Mouse (Mus musculus) myocyte (in vitro differentiated cells): ENCODE measurements at regions not wholly inside any gene's neighbourhood (a gene's known extent, or its start where the extent isn't known, plus 50 kb on each side); places are given as distances from the start of the nearest gene placed in this dataset.
A peak's percentile ranks its signal among the peaks of the same experiment; 100 is the strongest.

Experiments used
- H3K27me3 ChIP-seq: one replicate; pipeline ENCODE4 v1.6.1; 2011; ENCODE audit not compliant: control insufficient read depth, insufficient read depth, insufficient read length
- H3K36me3 ChIP-seq: one replicate; pipeline ENCODE4 v1.6.1; 2011; ENCODE audit not compliant: control insufficient read depth, insufficient read depth
- H3K4me2 ChIP-seq: one replicate; pipeline ENCODE4 v1.6.1; 2011; ENCODE audit warnings: low read depth, control low read depth
- H3K4me3 ChIP-seq: one replicate; pipeline ENCODE4 v1.5.1; 2011; ENCODE audit warnings: mild to moderate bottlenecking, control low read depth, moderate library complexity
- H3K79me2 ChIP-seq: one replicate; pipeline ENCODE4 v1.6.1; 2011; ENCODE audit not compliant: control insufficient read depth, insufficient read depth
- H3ac ChIP-seq: one replicate; pipeline ENCODE4 v1.6.1; 2011; ENCODE audit not compliant: control insufficient read depth, insufficient read length
- CEBPB ChIP-seq: IDR thresholded peaks from 2 replicates; pipeline ENCODE4 v1.6.1; 2011; ENCODE audit warnings: mild to moderate bottlenecking, moderate library complexity; ENCODE audit not compliant: poor library complexity, insufficient read depth, severe bottlenecking
- E2F4 ChIP-seq: IDR thresholded peaks from one replicate; pipeline ENCODE4 v1.6.1; 2011; ENCODE audit warnings: mild to moderate bottlenecking, control low read depth, moderate library complexity; ENCODE audit not compliant: insufficient read depth
- MAX ChIP-seq: IDR thresholded peaks from one replicate; pipeline ENCODE4 v1.6.1; 2011; ENCODE audit warnings: low read depth, mild to moderate bottlenecking, control low read depth
- MYOD1 ChIP-seq, 3 experiments: IDR thresholded peaks; one replicate each; pipeline ENCODE4 v1.6.1; 2011; ENCODE audit warnings: control low read depth in 2 of 3, low read depth in 2 of 3, mild to moderate bottlenecking in 2 of 3, moderate library complexity in 1 of 3; ENCODE audit not compliant: insufficient read length in 2 of 3, control insufficient read depth in 1 of 3
- MYOG ChIP-seq, 3 experiments: IDR thresholded peaks; one replicate each; pipeline ENCODE4 v1.6.1; 2011; ENCODE audit warnings: control low read depth in 2 of 3, low read depth in 2 of 3, mild to moderate bottlenecking in 2 of 3; ENCODE audit not compliant: insufficient read length in 2 of 3, control insufficient read depth in 1 of 3, insufficient read depth in 1 of 3
- POLR2A ChIP-seq: IDR thresholded peaks from one replicate; pipeline ENCODE4 v1.6.1; 2011; ENCODE audit warnings: low read depth, mild to moderate bottlenecking, control low read depth, moderate library complexity; ENCODE audit not compliant: insufficient read length
- POLR2AphosphoS2 ChIP-seq: IDR thresholded peaks from one replicate; pipeline ENCODE4 v1.6.1; 2011; ENCODE audit warnings: low read depth, control low read depth; ENCODE audit not compliant: insufficient read length
- REST ChIP-seq: IDR thresholded peaks from one replicate; pipeline ENCODE4 v1.6.1; 2011; ENCODE audit warnings: mild to moderate bottlenecking, control low read depth, moderate library complexity; ENCODE audit not compliant: insufficient read depth, insufficient read length
- SRF ChIP-seq: IDR thresholded peaks from one replicate; pipeline ENCODE4 v1.6.1; 2011; ENCODE audit warnings: low read depth; ENCODE audit not compliant: control insufficient read depth, insufficient read length
- TCF12 ChIP-seq: IDR thresholded peaks from one replicate; pipeline ENCODE4 v1.6.1; 2011; ENCODE audit warnings: mild to moderate bottlenecking, control low read depth; ENCODE audit not compliant: poor library complexity, insufficient read depth, severe bottlenecking
- TCF3 ChIP-seq: IDR thresholded peaks from one replicate; pipeline ENCODE4 v1.6.1; 2011; ENCODE audit warnings: low read depth, control low read depth; ENCODE audit not compliant: insufficient read length
- USF1 ChIP-seq: IDR thresholded peaks from one replicate; pipeline ENCODE4 v1.6.1; 2011; ENCODE audit warnings: low read depth, mild to moderate bottlenecking, control low read depth, moderate library complexity

DNA sequence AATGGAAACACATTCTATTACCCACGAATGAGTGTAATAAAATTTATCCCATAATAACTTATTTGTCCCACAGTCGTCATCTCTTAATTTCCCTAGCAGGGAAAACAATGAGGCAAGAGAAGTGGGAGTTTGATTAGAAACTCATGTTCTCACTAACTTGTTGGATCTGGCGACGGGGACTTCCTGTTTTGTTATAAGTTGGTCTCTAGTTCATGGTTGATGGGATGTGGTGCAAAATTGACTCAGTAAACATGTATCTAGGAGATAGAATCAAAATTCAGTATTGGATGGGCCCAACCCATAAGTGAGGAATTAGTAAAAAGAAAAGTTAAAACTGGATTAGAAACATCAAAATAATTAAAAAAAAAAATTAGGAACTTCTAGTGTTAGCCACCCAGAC is 227.5 kb downstream of the Gm5426 start:
- TF ChIP-seq POLR2A = no peak
- TF ChIP-seq MAX = no peak
- TF ChIP-seq TCF12 = no peak
- no peak for TF ChIP-seq TCF3
- TF ChIP-seq MYOD1 (IDR thresholded peaks at IDR 0.05; ENCODE audit: control insufficient read depth in 1 of 3, insufficient read length in 2 of 3, low read depth in 2 of 3) = no peak
- no peak for TF ChIP-seq REST
- TF ChIP-seq POLR2AphosphoS2 = no peak
- TF ChIP-seq CEBPB = no peak
- TF ChIP-seq SRF = no peak
- H3ac ChIP-seq = no peak overlapping the region
- H3K79me2 ChIP-seq = no peaks in the 10 kb centered on the region
- H3K4me2 ChIP-seq = no peak overlapping the region
- H3K27me3 ChIP-seq = no peaks in the 10 kb centered on the region
- no peak overlapping the region for H3K4me3 ChIP-seq
- H3K36me3 ChIP-seq = no peaks in the 10 kb centered on the region

DNA sequence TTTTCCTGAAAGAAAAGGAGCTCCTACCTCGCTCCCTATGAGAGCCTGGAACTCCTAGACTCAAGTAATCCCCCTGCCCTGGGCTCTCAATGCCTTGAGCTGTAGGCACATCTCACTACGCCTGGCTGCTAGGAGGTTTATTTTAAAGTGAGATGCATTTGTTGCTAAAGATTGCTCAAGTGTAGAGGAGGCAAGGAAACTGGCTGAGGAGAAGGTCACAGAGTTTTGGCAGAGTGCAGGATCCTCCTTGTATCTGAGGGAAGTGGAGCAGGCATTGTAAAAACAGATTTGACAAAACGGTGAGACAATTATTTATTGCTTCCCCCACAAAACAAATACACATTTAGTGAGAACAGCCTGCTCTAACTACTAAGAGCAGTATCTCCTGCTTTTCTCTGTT is 228.7 kb downstream of the Gm5426 start:
- Histone ChIP-seq H3K4me3 (no peak overlapping the region), H3ac (no peak overlapping the region), H3K79me2 (no peaks in the 10 kb centered on the region), H3K36me3 (no peaks in the 10 kb centered on the region), H3K4me2 (no peak overlapping the region), H3K27me3 (no peaks in the 10 kb centered on the region)
- TF ChIP-seq USF1 (no peak), REST (no peak), MYOD1 (IDR thresholded peaks at IDR 0.05; ENCODE audit: control insufficient read depth in 1 of 3, insufficient read length in 2 of 3, low read depth in 2 of 3) (no peak), MYOG (IDR thresholded peaks at IDR 0.05; ENCODE audit: control insufficient read depth in 1 of 3, insufficient read depth in 1 of 3, insufficient read length in 2 of 3, low read depth in 2 of 3) (no peak), POLR2A (no peak), TCF3 (no peak), SRF (no peak), E2F4 (no peak)

DNA sequence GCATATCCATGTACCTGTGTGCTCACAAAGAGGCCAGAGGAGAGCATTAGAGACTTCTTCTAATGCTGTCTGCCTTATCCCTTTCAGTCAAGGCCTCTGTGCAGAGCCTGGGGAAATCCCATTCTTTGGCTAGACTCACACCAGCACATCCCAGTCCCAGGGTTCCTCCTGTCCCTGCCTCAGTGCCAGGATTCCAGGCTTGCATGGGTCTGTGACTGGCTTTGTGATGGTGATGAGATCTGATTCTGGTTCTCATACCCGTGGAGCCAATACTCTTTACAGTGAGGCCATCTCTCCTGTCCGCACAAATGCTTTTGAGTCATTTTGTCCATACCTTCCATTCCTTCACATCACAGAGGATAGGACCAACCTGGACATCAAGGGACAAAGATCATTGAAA is 230.5 kb downstream of the Gm5426 start:
- H3K27me3 ChIP-seq = no peaks in the 10 kb centered on the region
- no peak overlapping the region for H3K4me2 ChIP-seq
- H3ac ChIP-seq = no peak overlapping the region
- H3K4me3 ChIP-seq = no peak overlapping the region
- TF ChIP-seq SRF (no peak), TCF12 (no peak), MAX (no peak), REST (no peak), CEBPB (no peak), POLR2AphosphoS2 (no peak), TCF3 (no peak), MYOG (IDR thresholded peaks at IDR 0.05; ENCODE audit: control insufficient read depth in 1 of 3, insufficient read depth in 1 of 3, insufficient read length in 2 of 3, low read depth in 2 of 3) (no peak), POLR2A (no peak), USF1 (no peak), E2F4 (no peak), MYOD1 (IDR thresholded peaks at IDR 0.05; ENCODE audit: control insufficient read depth in 1 of 3, insufficient read length in 2 of 3, low read depth in 2 of 3) (no peak)
- no peaks in the 10 kb centered on the region for H3K79me2 ChIP-seq
- H3K36me3 ChIP-seq = no peaks in the 10 kb centered on the region

DNA sequence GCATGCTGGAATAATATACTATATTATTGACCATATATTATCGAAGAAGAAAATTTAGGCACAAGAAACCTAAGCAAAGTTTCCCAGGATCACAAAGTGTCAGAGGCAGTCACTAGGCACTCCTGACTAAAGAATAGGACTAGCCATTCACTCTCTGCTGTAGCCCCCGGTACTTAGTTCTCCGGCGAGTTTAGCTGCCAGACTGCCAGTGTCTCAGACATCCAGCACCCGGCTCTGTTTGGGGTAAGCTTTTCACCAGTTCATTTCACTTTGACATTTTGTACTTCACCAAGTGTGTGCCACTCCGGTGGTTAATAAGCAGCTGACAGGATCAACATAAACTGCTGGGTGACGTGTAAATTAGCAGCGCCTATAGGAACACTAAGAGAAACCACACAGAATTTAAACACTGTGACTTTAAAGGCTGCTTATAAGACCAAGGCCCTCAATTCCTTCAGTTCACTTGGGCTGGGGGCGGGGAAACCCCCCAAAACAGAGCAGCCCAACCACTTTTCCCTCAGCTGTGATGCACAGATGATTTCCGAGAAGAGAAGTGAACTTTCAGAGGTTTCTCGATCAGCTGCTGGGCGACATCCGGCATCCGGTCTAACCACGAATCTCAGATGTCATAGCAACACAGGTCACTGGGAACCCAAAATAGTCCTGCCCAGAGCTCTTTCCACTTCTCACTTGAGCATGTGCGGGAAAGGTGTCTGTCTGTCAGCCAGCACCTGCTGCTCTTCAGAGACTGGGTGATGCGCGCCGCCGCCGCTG is 234.3 kb downstream of the Gm5426 start:
- H3K36me3 ChIP-seq = no peaks in the 10 kb centered on the region
- H3ac ChIP-seq = no peak overlapping the region
- TF ChIP-seq MAX (no peak), CEBPB (no peak), TCF12 (peak; percentile 68), E2F4 (no peak), MYOG (IDR thresholded peaks at IDR 0.05; ENCODE audit: control insufficient read depth in 1 of 3, insufficient read depth in 1 of 3, insufficient read length in 2 of 3, low read depth in 2 of 3) (peak; percentile 15 to 88 (median 61)), MYOD1 (IDR thresholded peaks at IDR 0.05; ENCODE audit: control insufficient read depth in 1 of 3, insufficient read length in 2 of 3, low read depth in 2 of 3) (peak; percentile 6 to 87 (median 66)), SRF (no peak), TCF3 (peak; percentile 34), REST (no peak), POLR2A (no peak), USF1 (no peak)
- H3K4me3 ChIP-seq = no peak overlapping the region
- peak overlapping the region; percentile 48 for H3K4me2 ChIP-seq
- H3K27me3 ChIP-seq = no peaks in the 10 kb centered on the region
- H3K79me2 ChIP-seq = no peaks in the 10 kb centered on the region

DNA sequence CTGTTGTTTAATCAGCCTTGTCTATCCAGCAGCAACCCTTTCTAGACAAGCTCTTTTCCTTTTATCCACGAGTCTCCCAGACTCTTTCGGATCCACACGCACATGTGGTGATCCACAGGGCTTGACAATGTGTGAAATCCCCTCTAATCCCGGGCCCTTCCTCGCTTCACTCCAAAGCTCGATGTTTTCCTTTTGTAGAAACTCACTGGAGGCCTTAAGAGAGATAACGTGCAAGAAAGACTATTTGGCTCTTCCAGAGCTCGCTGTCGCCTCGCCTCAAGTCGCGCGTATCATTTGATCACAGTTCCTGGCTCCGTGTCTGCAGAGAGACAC is 234.9 kb downstream of the Gm5426 start:
- no peak overlapping the region for H3K4me3 ChIP-seq
- no peaks in the 10 kb centered on the region for H3K27me3 ChIP-seq
- H3K4me2 ChIP-seq = no peak overlapping the region

More for the DNA sequence above, 234.9 kb downstream of the Gm5426 start:
- Histone ChIP-seq H3K79me2 (no peaks in the 10 kb centered on the region), H3ac (no peak overlapping the region), H3K36me3 (no peaks in the 10 kb centered on the region)
- no peak for TF ChIP-seq MYOD1 (IDR thresholded peaks at IDR 0.05; ENCODE audit: control insufficient read depth in 1 of 3, insufficient read length in 2 of 3, low read depth in 2 of 3)
- no peak for TF ChIP-seq POLR2A
- TF ChIP-seq REST = no peak
- no peak for TF ChIP-seq TCF12
- TF ChIP-seq POLR2AphosphoS2 = no peak
- TF ChIP-seq E2F4 = no peak
- no peak for TF ChIP-seq SRF
- no peak for TF ChIP-seq MYOG (IDR thresholded peaks at IDR 0.05; ENCODE audit: control insufficient read depth in 1 of 3, insufficient read depth in 1 of 3, insufficient read length in 2 of 3, low read depth in 2 of 3)
- no peak for TF ChIP-seq USF1
- TF ChIP-seq TCF3 = no peak
- no peak for TF ChIP-seq CEBPB
- no peak for TF ChIP-seq MAX
